Mouse (Mus musculus) CH12.LX (cell line): ENCODE results near the gene Grtp1. TPM values are rescaled to one million over a fixed set of nuclear protein-coding genes. Genes with fewer than 3 reads are reported as not detected.

ENCODE experiments used
- DNase-seq: peaks from one replicate; pipeline ENCODE4 v3.0.0-alpha.2; 2013; ENCODE audit errors: extremely low read depth
- H3K27ac ChIP-seq: 2 replicates; pipeline ENCODE4 v1.5.1; 2012; ENCODE audit warnings: low read depth, mild to moderate bottlenecking, control low read depth, moderate library complexity; ENCODE audit not compliant: insufficient read depth
- H3K27me3 ChIP-seq: replicated peaks from 2 replicates; pipeline ENCODE3; 2012; ENCODE audit warnings: inconsistent platforms
- H3K36me3 ChIP-seq, 2 experiments: replicated peaks in 1 of 2; 2 replicates each; pipeline versions ENCODE3 to v1.6.1; 2012; ENCODE audit warnings: inconsistent platforms in 1 of 2, low read length in 1 of 2, mild to moderate bottlenecking in 1 of 2, mixed read lengths in 1 of 2, moderate library complexity in 1 of 2; ENCODE audit not compliant: control insufficient read depth in 1 of 2, insufficient read depth in 1 of 2
- H3K4me1 ChIP-seq, 2 experiments: 2 replicates each; pipeline ENCODE4 v1.6.1; 2012; ENCODE audit warnings: inconsistent platforms in 1 of 2, moderate library complexity in 1 of 2; ENCODE audit not compliant: insufficient read depth in 2 of 2, control insufficient read depth in 1 of 2
- H3K4me2 ChIP-seq: 2 replicates; pipeline ENCODE4 v1.6.1; 2012; ENCODE audit warnings: low read depth, mild to moderate bottlenecking, control low read depth; ENCODE audit not compliant: poor library complexity, insufficient read depth, severe bottlenecking
- H3K4me3 ChIP-seq, 3 experiments: fragments of 150-350 bp in 1 of 3; sonication (generic) in 1 of 3; replicated peaks in 1 of 3; 2 replicates each; pipeline versions ENCODE3 to v1.5.1; 2011 to 2012; ENCODE audit warnings: low read depth in 2 of 3, low read length in 2 of 3, mild to moderate bottlenecking in 2 of 3, moderate library complexity in 2 of 3, control low read depth in 1 of 3, improper control_type of control experiment in 1 of 3, inconsistent platforms in 1 of 3, mixed read lengths in 1 of 3; ENCODE audit not compliant: poor library complexity in 1 of 3
- H3K79me2 ChIP-seq: replicated peaks from 2 replicates; pipeline ENCODE4 v1.6.1; 2012; ENCODE audit warnings: mild to moderate bottlenecking, moderate library complexity; ENCODE audit not compliant: control insufficient read depth, poor library complexity, insufficient read depth, severe bottlenecking; ENCODE audit errors: extremely low read depth
- H3K9ac ChIP-seq: 2 replicates; pipeline ENCODE4 v1.6.1; 2012; ENCODE audit warnings: low read depth, mild to moderate bottlenecking, control low read depth, moderate library complexity; ENCODE audit not compliant: insufficient read depth
- H3K9me3 ChIP-seq: replicated peaks from 2 replicates; pipeline ENCODE3; 2012; ENCODE audit warnings: low read length, inconsistent platforms, mixed read lengths
- CHD1 ChIP-seq: IDR thresholded peaks from 2 replicates; pipeline ENCODE4 v1.6.1; 2012; ENCODE audit warnings: low read depth, low read length, improper control_type of control experiment, inconsistent platforms
- CTCF ChIP-seq, 2 experiments: IDR thresholded peaks in 1 of 2; conservative IDR thresholded peaks in 1 of 2; 2 replicates each; pipeline ENCODE4 v1.5.1; 2011 to 2012; ENCODE audit warnings: low read depth in 2 of 2, low read length in 2 of 2, improper control_type of control experiment in 1 of 2, inconsistent platforms in 1 of 2, mild to moderate bottlenecking in 1 of 2, moderate library complexity in 1 of 2
- E2F4 ChIP-seq: IDR thresholded peaks from 2 replicates; pipeline ENCODE4 v1.6.1; 2011; ENCODE audit warnings: low read depth, low read length, improper control_type of control experiment; ENCODE audit not compliant: insufficient replicate concordance
- ETS1 ChIP-seq: conservative IDR thresholded peaks from 2 replicates; pipeline ENCODE4 v1.6.1; 2012; ENCODE audit warnings: low read depth, mild to moderate bottlenecking, inconsistent platforms, low read length, improper control_type of control experiment, moderate library complexity
- GABPA ChIP-seq: IDR thresholded peaks from 2 replicates; pipeline ENCODE4 v1.6.1; 2012; ENCODE audit warnings: low read depth, low read length, improper control_type of control experiment, inconsistent platforms; ENCODE audit not compliant: insufficient replicate concordance
- HCFC1 ChIP-seq: IDR thresholded peaks from 2 replicates; pipeline ENCODE4 v1.6.1; 2012; ENCODE audit warnings: low read depth, mild to moderate bottlenecking, inconsistent platforms, low read length, improper control_type of control experiment
- JUND ChIP-seq: conservative IDR thresholded peaks from 2 replicates; pipeline ENCODE4 v1.6.1; 2011; ENCODE audit warnings: low read depth, low read length, improper control_type of control experiment
- MAX ChIP-seq: IDR thresholded peaks from 2 replicates; pipeline ENCODE4 v1.6.1; 2011; ENCODE audit warnings: low read length, improper control_type of control experiment
- MAZ ChIP-seq: IDR thresholded peaks from 2 replicates; pipeline ENCODE4 v1.6.1; 2012; ENCODE audit warnings: low read depth, mild to moderate bottlenecking, inconsistent platforms, low read length, improper control_type of control experiment, moderate library complexity
- POLR2A ChIP-seq: IDR thresholded peaks from 2 replicates; pipeline ENCODE4 v1.6.1; 2011; ENCODE audit warnings: low read depth, mild to moderate bottlenecking, improper control_type of control experiment, low read length
- POLR2AphosphoS2 ChIP-seq: IDR thresholded peaks from 2 replicates; pipeline ENCODE4 v1.6.1; 2011; ENCODE audit warnings: low read depth, low read length, improper control_type of control experiment
- RAD21 ChIP-seq: IDR thresholded peaks from 2 replicates; pipeline ENCODE4 v1.6.1; 2011; ENCODE audit warnings: low read depth, mild to moderate bottlenecking, low read length, improper control_type of control experiment, moderate library complexity
- RCOR1 ChIP-seq: conservative IDR thresholded peaks from 2 replicates; pipeline ENCODE4 v1.6.1; 2012; ENCODE audit warnings: low read depth, mild to moderate bottlenecking, inconsistent platforms, low read length, improper control_type of control experiment
- SMC3 ChIP-seq: IDR thresholded peaks from 2 replicates; pipeline ENCODE4 v1.6.1; 2011; ENCODE audit warnings: low read depth, low read length, improper control_type of control experiment
- UBTF ChIP-seq: IDR thresholded peaks from 2 replicates; pipeline ENCODE4 v1.6.1; 2012; ENCODE audit warnings: low read depth, mild to moderate bottlenecking, inconsistent platforms, low read length, improper control_type of control experiment, moderate library complexity
- USF1 ChIP-seq: IDR thresholded peaks from 2 replicates; pipeline ENCODE4 v1.6.1; 2014; ENCODE audit warnings: low read depth, mild to moderate bottlenecking, inconsistent platforms, low read length, improper control_type of control experiment
- USF2 ChIP-seq: conservative IDR thresholded peaks from 2 replicates; pipeline ENCODE4 v1.6.1; 2011; ENCODE audit warnings: low read depth, low read length, improper control_type of control experiment
- ZNF384 ChIP-seq: IDR thresholded peaks from 2 replicates; pipeline ENCODE4 v1.6.1; 2012; ENCODE audit warnings: low read depth, low read length, improper control_type of control experiment, inconsistent platforms
- dilution Hi-C: fragments of 300-500 bp; cut with MboI; formaldehyde crosslinking; loops from 2 replicates; pipeline ENCODE4 v1.14.3; 2020; ENCODE audit warnings: low sequenced_read_pairs; ENCODE audit not compliant: extremely low pct_unique_long_range_greater_than_20kb, extremely low pct_ligation_motif_present
- in situ Hi-C: fragments of 300-500 bp; cut with MboI; formaldehyde crosslinking; loops from 3 replicates; pipeline ENCODE4 v1.14.3; 2019; ENCODE audit warnings: low sequenced_read_pairs, low pct_ligation_motif_present, low pct_unique_long_range_greater_than_20kb, mixed read lengths
- polyA plus RNA-seq: library from polyadenylated mRNA; unstranded; fragments of >175 nt; gene quantifications from 2 replicates; pipeline ENCODE4 v1.2.1, GENCODE M21; 2012; ENCODE audit warnings: low read depth; ENCODE audit not compliant: insufficient read length
- total RNA-seq, 2 experiments: library from RNA; depleted of rRNA; stranded (reverse); fragments of 300-350 nt in 1 of 2; fragments of >200 nt in 1 of 2; gene quantifications; 2 replicates each; pipeline ENCODE4 v1.2.3; 2012 to 2014

Gene Grtp1
- total and polyA plus RNA-seq, 3 experiments: 0.04 to 0.13 TPM; not detected in 1

DNA sequence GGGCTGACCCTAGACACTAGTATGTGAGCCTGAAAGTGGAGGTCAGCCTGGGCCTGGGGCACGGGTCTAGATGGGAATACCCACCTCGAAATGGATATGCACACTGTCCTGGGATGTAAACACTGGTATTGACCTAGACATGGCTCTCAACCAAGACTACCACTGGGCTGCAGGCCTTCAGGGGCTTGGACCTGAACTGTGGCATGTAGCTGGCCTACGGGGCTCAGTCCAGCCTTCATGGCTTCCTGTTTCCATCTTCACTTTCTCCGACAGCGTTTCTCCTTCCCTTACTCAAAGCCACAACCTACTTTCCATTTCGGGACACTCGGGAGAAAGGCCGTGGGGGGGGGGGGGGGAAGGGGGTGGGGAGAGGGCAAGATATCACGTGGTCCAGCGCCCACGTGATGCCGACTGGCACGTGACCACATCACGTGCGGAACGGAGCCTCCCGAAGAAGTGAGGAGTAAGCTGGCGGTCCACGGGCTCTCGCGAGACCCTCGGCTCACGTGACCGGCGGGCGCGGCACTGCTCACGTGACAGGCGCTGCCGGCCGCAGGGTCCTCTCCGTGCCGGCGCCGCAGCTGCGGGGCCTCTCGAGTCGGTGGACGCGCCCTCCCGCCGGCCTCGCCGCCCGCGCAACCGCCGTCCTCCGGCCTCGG is 41.6 kb downstream of the Grtp1 start, which contains the start of gene Lamp1 (continued):
- TF ChIP-seq SMC3 (no peak), CTCF (conservative IDR thresholded peaks at IDR 0.05 in 1 of 2, IDR thresholded peaks at IDR 0.05 in 1 of 2; ENCODE audit: low read depth in 2 of 2, low read length in 2 of 2) (no peak), GABPA (no peak), CHD1 (no peak), USF2 (peak; percentile 97), MAX (peak; percentile 98), RCOR1 (no peak)

GRCm38 (mm10) chr8:13156327-13157097 is 43.9 kb downstream of the Grtp1 start:
- DNase-seq: no peak
- no peak overlapping the region for H3K27ac ChIP-seq
- TF ChIP-seq ETS1 (no peak), ZNF384 (no peak), SMC3 (no peak), MAZ (no peak), USF1 (no peak), JUND (no peak), POLR2AphosphoS2 (no peak), POLR2A (no peak), GABPA (no peak), UBTF (no peak), CHD1 (no peak), E2F4 (no peak), RAD21 (no peak), HCFC1 (no peak)
- H3K4me1 ChIP-seq: peaks cover 10 to 41% of the 10 kb centered on the region in 2 experiments
- in situ Hi-C loops: no loop called here
- H3K4me2 ChIP-seq: no peak overlapping the region
- peaks cover 9% of the 10 kb centered on the region; the same call in 1 of the 2 replicates for H3K79me2 ChIP-seq
- H3K9ac ChIP-seq: no peak overlapping the region
- H3K27me3 ChIP-seq: peaks cover 20% of the 10 kb centered on the region
- no peak overlapping the region for H3K4me3 ChIP-seq
- no peaks in the 10 kb centered on the region for H3K36me3 ChIP-seq
- H3K9me3 ChIP-seq: no peaks in the 10 kb centered on the region
- dilution Hi-C loops: no loop called here
